ENCODE assay signal across 13 mouse cellular contexts in genomic region chr6:77050690-77051089, GRCm38 (mm10).
A peak's percentile ranks its signal among the peaks of the same experiment; 100 is the strongest.
DNase-seq lines count a peak whose midpoint lies in the region; ATAC-seq lines count a peak whose summit lies in the region.
"Had no signal": no experiment of that assay in that cellular context is flagged by ENCODE, and none has a peak within 500 bp of the region (broad histone marks: within the 10 kb centered on the region; RNA-seq: fewer than 3 reads in every experiment).

No protein-coding gene starts in this region.

- no peak overlapping the region for H3K4me3 ChIP-seq in hindbrain, embryonic 13.5 days
- H3K4me3 ChIP-seq in neural tube, embryonic 11.5 days (ENCODE audit: low read depth, low read length), result no peak overlapping the region
- H3K4me3 ChIP-seq: embryonic facial prominence, embryonic 15.5 days had no signal

- DNase-seq in frontal cortex, adult 2 months (ENCODE audit: extremely low spot score in 1 of 2, low spot score in 1 of 2), result no peak
- DNase-seq in embryo, embryonic 11 days, result peak; percentile 53
- peak; percentile 56 for DNase-seq in neural tube, embryonic 11.5 days (ENCODE audit: low spot score)
- no peak for DNase-seq in layer of hippocampus, postnatal 36 days
- no peak for DNase-seq in spleen, postnatal 4 days (ENCODE audit: low spot score in 2 of 2)
- DNase-seq in kidney, adult 18-20 months, result no peak
- DNase-seq: B cell, adult 2 months; right cerebral cortex, postnatal 25 days had no signal

- H3K4me2 ChIP-seq in hindbrain, embryonic 13.5 days, result no peak overlapping the region
- H3K4me2 ChIP-seq in neural tube, embryonic 11.5 days (ENCODE audit: low read depth), result no peak overlapping the region
- H3K4me2 ChIP-seq: embryonic facial prominence, embryonic 15.5 days had no signal

- 13% methylated on average over 3 of the region's 3 CpGs for WGBS in hindbrain, embryonic 13.5 days
- 24% methylated on average over 3 of the region's 3 CpGs for WGBS in neural tube, embryonic 11.5 days

- peaks cover 9% of the 10 kb centered on the region; the same call in 1 of the 2 replicates for H3K4me1 ChIP-seq in hindbrain, embryonic 13.5 days (replicated peaks)
- no peaks in the 10 kb centered on the region; the same call in 1 of the 2 replicates for H3K4me1 ChIP-seq in neural tube, embryonic 11.5 days (ENCODE audit: control insufficient read depth, insufficient read depth, low read length)
- H3K4me1 ChIP-seq: embryonic facial prominence, embryonic 15.5 days had no signal

- no peak overlapping the region for H3K27ac ChIP-seq in hindbrain, embryonic 13.5 days
- H3K27ac ChIP-seq in neural tube, embryonic 11.5 days (ENCODE audit: low read depth, low read length), result no peak overlapping the region
- H3K27ac ChIP-seq: embryonic facial prominence, embryonic 15.5 days; liver, embryonic 14.5 days had no signal

- no peaks in the 10 kb centered on the region for H3K36me3 ChIP-seq in hindbrain, embryonic 13.5 days
- H3K36me3 ChIP-seq in neural tube, embryonic 11.5 days (ENCODE audit: control insufficient read depth, insufficient read depth, low read length), result no peaks in the 10 kb centered on the region
- H3K36me3 ChIP-seq: embryonic facial prominence, embryonic 15.5 days had no signal

- H3K27me3 ChIP-seq in hindbrain, embryonic 13.5 days, result no peaks in the 10 kb centered on the region
- H3K27me3 ChIP-seq in neural tube, embryonic 11.5 days (ENCODE audit: control insufficient read depth, insufficient read depth, low read length), result no peaks in the 10 kb centered on the region
- H3K27me3 ChIP-seq: embryonic facial prominence, embryonic 15.5 days; Patski had no signal

- H3K9ac ChIP-seq in hindbrain, embryonic 13.5 days, result no peak overlapping the region
- no peak overlapping the region for H3K9ac ChIP-seq in neural tube, embryonic 11.5 days (ENCODE audit: low read length)
- H3K9ac ChIP-seq: embryonic facial prominence, embryonic 15.5 days; liver, embryonic 14.5 days had no signal

- 0 out of 2 replicates have a peak, but pooled peaks have one; percentile 16 for ATAC-seq in frontal cortex, adult (ENCODE audit: low TSS enrichment)
- ATAC-seq in hindbrain, embryonic 13.5 days (ENCODE audit: low FRiP score), result peak; percentile 85
- ATAC-seq in neural tube, embryonic 11.5 days (ENCODE audit: insufficient read depth, low FRiP score, low TSS enrichment), result peak; percentile 91
- ATAC-seq: Patski had no signal

- H3K9me3 ChIP-seq in hindbrain, embryonic 13.5 days, result no peaks in the 10 kb centered on the region
- H3K9me3 ChIP-seq in neural tube, embryonic 11.5 days (ENCODE audit: control insufficient read depth, low read length), result no peaks in the 10 kb centered on the region
- H3K9me3 ChIP-seq: embryonic facial prominence, embryonic 15.5 days had no signal

Comparison
In these comparisons a context has a peak if more than half of its experiments do, and no peak if none do; other contexts are left out.
1. ATAC-seq: peak in every context shown above with its lines; median percentile 91 in neural tube, embryonic 11.5 days; 85 in hindbrain, embryonic 13.5 days; 16 in frontal cortex, adult.
2. DNase-seq: peak in embryo, embryonic 11 days (single experiment) and neural tube, embryonic 11.5 days (single experiment); none in frontal cortex, adult 2 months (0 of 2), layer of hippocampus, postnatal 36 days (0 of 2), spleen, postnatal 4 days (0 of 2) and kidney, adult 18-20 months (single experiment).